Mouse (Mus musculus): ENCODE measurements around the gene Tcte2. TPM values are rescaled to one million over a fixed set of nuclear protein-coding genes. Genes with fewer than 3 reads are reported as not detected.

Tcte2 gene
- polyA plus RNA-seq, 1 experiment from 2014 or later: 3.9 TPM

DNA sequence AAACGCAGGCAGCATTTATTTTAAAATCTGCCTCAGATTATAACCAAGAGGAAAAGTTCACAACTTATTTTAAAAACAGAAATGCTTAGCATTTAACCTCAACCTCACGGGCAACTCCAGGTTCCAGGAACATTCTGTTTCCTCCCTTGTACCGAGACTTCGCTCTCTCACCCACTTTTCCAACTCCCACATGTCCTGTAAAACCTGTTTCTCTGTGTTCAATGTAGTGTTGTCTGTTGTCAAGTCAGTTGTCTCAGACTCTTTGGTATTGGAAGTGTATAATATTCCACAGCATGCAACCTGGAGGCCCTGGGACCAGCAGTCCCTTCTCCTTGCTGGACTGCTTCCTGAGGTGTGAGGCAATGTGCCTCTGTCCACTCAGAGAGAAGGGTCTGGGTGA, 47.5 kb downstream of the Tcte2 start:
- Histone ChIP-seq H3K4me3 (replicated peaks) (no peak overlapping the region), H3K27ac (no peak overlapping the region), H3K4me2 (replicated peaks) (no peak overlapping the region), H3K27me3 (replicated peaks) (no peaks in the 10 kb centered on the region), H3K9me3 (no peaks in the 10 kb centered on the region), H3K4me1 (replicated peaks) (no peaks in the 10 kb centered on the region), H3K36me3 (no peaks in the 10 kb centered on the region), H3K9ac (no peak overlapping the region)
- WGBS: 83% methylated on average over 4 of the region's 4 CpGs
- ATAC-seq: no peak

- Histone ChIP-seq H3K27me3 (replicated peaks) (no peaks in the 10 kb centered on the region), H3K4me3 (replicated peaks) (no peak overlapping the region), H3K4me2 (replicated peaks) (no peak overlapping the region), H3K9ac (no peak overlapping the region), H3K36me3 (no peaks in the 10 kb centered on the region), H3K4me1 (replicated peaks) (no peaks in the 10 kb centered on the region), H3K27ac (no peak overlapping the region), H3K9me3 (no peaks in the 10 kb centered on the region)
- no peak for ATAC-seq
- WGBS: 88% methylated on average over 3 of the region's 3 CpGs
These were observed 49.1 kb downstream of the Tcte2 start for GRCm38 (mm10) chr17:13712518-13712917.

DNA sequence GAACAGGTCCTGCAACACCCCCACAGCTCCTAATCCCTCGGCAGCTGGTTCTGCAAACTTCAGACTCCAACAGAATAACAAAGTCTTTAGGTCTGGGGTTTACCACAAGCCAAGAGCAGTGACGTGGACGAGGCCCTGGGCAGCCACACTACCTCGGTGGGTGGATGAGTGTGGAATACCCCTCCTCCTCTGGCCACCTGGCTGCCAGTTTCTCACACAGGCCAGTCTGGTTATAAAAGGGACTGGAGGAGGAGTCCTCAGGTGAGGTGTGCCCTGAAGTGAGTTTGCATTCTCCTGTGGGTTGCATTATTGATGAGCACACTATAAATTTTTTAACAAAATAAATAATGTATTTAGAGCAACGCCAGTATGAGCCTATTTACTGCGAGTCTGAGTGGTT, 49.5 kb downstream of the Tcte2 start:
- ATAC-seq: no peak
- Histone ChIP-seq H3K4me1 (replicated peaks) (no peaks in the 10 kb centered on the region), H3K4me3 (replicated peaks) (no peak overlapping the region), H3K27ac (no peak overlapping the region), H3K27me3 (replicated peaks) (no peaks in the 10 kb centered on the region), H3K36me3 (no peaks in the 10 kb centered on the region), H3K9me3 (no peaks in the 10 kb centered on the region), H3K9ac (no peak overlapping the region), H3K4me2 (replicated peaks) (no peak overlapping the region)
- 68% methylated on average over 6 of the region's 6 CpGs for WGBS

DNA sequence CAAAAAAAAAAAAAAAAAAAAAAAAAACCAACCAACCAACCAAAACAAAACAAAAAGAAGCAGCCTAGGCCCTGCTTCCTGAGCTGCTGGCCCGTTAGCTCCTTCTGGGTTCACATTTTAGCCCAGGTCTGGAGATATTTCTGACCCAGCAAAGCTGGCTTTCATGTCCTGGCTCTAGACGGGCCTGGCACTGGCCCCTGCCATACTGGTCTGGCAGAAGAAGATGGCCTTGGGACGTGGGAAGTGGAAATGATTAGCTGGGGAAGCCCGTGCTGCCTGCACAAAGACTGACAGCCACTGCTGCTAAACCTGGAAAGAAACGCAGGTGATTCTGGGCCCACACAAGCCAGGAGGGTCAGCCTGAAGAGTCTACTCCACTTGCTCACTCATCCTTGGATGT, 50.5 kb downstream of the Tcte2 start:
- H3K4me2 ChIP-seq (replicated peaks): no peak overlapping the region
- WGBS: 80% methylated on average over 5 of the region's 5 CpGs
- no peaks in the 10 kb centered on the region for H3K27me3 ChIP-seq (replicated peaks)
- no peak for ATAC-seq
- H3K4me1 ChIP-seq (replicated peaks): no peaks in the 10 kb centered on the region
- no peaks in the 10 kb centered on the region for H3K36me3 ChIP-seq
- no peak overlapping the region for H3K4me3 ChIP-seq (replicated peaks)
- H3K9me3 ChIP-seq: no peaks in the 10 kb centered on the region
- no peak overlapping the region for H3K27ac ChIP-seq
- no peak overlapping the region for H3K9ac ChIP-seq

- no peak for ATAC-seq
- 46% methylated on average over 4 of the region's 4 CpGs for WGBS
- Histone ChIP-seq H3K27me3 (replicated peaks) (no peaks in the 10 kb centered on the region), H3K4me3 (replicated peaks) (no peak overlapping the region), H3K4me1 (replicated peaks) (peaks cover 11% of the 10 kb centered on the region), H3K4me2 (replicated peaks) (no peak overlapping the region), H3K36me3 (no peaks in the 10 kb centered on the region), H3K27ac (no peak overlapping the region), H3K9ac (no peak overlapping the region), H3K9me3 (no peaks in the 10 kb centered on the region)
These were observed 56.1 kb downstream of the Tcte2 start for GRCm38 (mm10) chr17:13705481-13705921.

DNA sequence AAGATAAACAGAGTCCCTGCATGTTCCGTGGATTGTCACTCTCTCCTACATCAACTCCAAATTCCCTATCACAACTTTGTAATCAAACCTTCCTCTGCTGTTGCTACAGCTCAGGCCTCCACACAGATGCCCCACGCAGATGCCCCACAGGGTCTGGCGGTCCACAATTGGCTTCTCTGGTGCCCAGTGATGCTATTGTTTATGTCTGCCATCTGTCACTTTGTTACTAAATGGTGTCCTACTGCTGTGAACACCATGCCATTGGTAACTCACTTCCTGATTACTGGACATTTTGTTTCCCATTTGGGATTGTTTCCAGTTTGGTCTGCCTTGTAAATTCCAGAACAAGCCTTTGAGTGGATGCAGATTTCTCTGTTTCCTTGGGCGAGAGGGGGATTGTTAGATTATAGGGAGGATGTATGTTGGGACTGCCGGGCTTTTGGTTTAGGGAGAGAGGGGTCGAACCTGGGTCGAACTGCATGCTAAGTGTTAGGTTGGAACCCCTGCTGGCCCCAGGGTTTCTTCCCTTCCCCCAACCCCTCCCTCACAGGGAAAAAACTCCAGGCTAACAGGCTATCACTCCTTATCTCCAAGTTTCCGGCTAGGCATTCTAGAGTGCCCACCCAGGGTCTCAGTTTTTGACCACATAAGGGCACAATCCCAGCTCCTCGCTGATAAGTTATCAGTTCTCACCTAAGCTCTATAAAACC, 57.9 kb downstream of the Tcte2 start:
- ATAC-seq: no peak
- Histone ChIP-seq H3K36me3 (no peaks in the 10 kb centered on the region), H3K4me2 (replicated peaks) (no peak overlapping the region), H3K4me3 (replicated peaks) (no peak overlapping the region), H3K9me3 (no peaks in the 10 kb centered on the region), H3K9ac (no peak overlapping the region), H3K4me1 (replicated peaks) (peaks cover 21% of the 10 kb centered on the region), H3K27me3 (replicated peaks) (no peaks in the 10 kb centered on the region), H3K27ac (no peak overlapping the region)
- WGBS: 30% methylated on average over 9 of the region's 9 CpGs

DNA sequence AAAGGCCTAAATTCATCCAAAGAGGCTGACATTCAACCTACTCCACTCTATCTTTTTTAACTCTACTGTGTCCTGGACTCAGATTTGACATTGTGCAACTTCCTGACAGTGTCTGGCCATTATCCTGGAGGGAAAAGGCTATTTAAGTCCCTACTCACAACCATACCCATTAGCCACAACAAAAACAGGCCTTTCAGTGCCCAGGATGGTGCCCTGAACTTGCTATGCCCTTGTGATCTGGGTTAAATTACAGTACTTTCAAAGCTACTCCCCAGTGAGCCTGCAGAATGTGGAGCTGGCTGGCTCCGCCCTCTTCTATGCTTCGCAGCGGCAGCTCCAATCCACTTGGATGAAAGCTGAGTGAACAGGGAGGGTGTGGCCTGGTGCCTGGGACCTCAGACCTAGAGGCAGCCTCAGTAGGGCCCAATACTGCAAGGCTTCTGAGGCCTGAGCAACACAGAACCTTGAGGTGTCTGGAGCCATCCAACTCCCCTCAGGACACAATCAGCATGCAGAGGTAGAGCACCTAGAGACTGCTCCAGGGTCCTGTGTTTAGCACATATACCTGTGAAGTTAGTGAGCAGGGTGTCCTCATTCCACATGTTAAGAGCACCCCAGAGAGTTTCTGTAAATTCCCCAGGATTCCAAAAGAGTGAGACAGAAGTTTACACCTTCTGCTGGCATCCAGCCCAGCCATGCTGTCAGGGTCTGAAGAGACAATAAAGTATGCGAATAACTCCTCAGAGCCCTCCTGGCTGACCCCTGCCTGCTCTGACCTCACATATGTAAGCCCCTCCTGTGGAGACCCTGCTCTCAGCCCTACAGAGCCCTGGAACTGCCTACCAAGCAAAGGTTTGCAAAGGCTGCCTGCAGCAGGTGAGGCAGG, 61.3 kb downstream of the Tcte2 start:
- H3K27me3 ChIP-seq (replicated peaks): no peaks in the 10 kb centered on the region
- peak; percentile 93 for ATAC-seq
- 15% methylated on average over 4 of the region's 4 CpGs for WGBS
- no peaks in the 10 kb centered on the region for H3K9me3 ChIP-seq
- H3K4me1 ChIP-seq (replicated peaks): peaks cover 16% of the 10 kb centered on the region
- H3K27ac ChIP-seq: peak overlapping the region; percentile 76
- H3K4me3 ChIP-seq (replicated peaks): no peak overlapping the region
- H3K4me2 ChIP-seq (replicated peaks): no peak overlapping the region
- no peaks in the 10 kb centered on the region for H3K36me3 ChIP-seq
- H3K9ac ChIP-seq: no peak overlapping the region

DNA sequence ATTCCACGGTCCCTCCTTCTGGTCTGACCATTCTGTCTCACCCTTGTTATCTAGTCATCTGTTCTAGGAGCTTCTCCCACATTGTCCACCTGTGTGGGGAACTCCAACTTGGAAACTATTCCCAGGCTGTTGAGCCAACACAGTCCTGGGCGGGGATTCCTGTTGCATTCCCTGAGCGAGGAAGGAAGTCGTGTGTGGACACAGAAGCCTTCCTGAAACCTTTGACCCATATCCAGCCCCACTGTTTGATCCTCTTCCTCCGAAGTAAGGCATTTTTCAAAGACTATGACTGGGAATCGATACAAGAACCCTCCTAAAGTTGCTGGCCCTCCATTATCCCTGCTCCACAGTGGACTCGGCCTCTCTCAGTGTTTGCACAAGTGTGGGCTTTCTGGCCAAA, 61.9 kb downstream of the Tcte2 start:
- Histone ChIP-seq H3K27ac (peak overlapping the region; percentile 76), H3K36me3 (no peaks in the 10 kb centered on the region), H3K9me3 (no peaks in the 10 kb centered on the region), H3K27me3 (replicated peaks) (no peaks in the 10 kb centered on the region), H3K4me2 (replicated peaks) (no peak overlapping the region), H3K9ac (no peak overlapping the region), H3K4me1 (replicated peaks) (peaks cover 16% of the 10 kb centered on the region), H3K4me3 (replicated peaks) (no peak overlapping the region)
- ATAC-seq: peak; percentile 41
- 47% methylated on average over 7 of the region's 7 CpGs for WGBS

DNA sequence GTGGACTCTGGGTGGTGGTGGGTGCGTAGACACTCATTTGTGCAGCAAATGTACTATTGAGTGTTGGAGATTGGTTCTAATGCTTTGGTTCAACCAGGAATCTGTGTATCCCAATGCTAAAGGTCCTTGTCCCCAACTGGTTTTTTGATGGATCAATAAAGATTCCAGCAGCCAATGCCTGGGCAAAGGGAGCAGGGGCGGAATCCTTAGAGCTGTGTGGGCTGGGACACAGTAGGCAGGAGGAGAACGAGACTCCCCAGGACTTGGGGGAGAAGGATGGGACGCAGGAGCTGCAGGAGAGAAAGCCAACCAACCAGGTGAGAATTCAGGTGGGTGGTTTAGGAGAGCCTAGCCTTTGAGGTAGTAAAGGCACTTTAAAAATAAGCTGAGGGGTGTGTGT, 63.4 kb downstream of the Tcte2 start:
- no peak overlapping the region for H3K4me3 ChIP-seq (replicated peaks)
- H3K4me1 ChIP-seq (replicated peaks): peaks cover 16% of the 10 kb centered on the region
- H3K36me3 ChIP-seq: no peaks in the 10 kb centered on the region
- H3K27me3 ChIP-seq (replicated peaks): no peaks in the 10 kb centered on the region
- no peak for ATAC-seq
- 82% methylated on average over 4 of the region's 4 CpGs for WGBS
- H3K9ac ChIP-seq: no peak overlapping the region
- H3K9me3 ChIP-seq: no peaks in the 10 kb centered on the region
- H3K27ac ChIP-seq: no peak overlapping the region
- H3K4me2 ChIP-seq (replicated peaks): no peak overlapping the region

DNA sequence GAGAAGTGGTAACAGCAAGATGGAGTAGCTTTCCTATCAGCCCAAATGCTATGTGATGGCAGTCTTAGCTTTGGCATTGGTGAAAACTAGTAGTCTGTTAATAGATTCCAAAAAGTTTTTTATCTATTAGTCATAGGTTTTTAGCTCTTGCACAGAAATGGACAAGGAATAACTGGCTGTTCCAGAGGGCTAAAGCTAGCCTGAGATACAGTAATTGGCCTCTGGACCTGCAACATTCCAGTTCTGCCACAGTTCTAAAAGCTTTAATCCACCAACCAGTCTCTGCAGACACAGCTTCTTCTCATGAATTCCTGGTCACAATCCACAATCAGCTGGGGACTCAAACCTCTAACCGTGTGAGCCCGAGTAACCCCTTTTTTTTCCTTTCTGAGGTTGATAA, 64.0 kb downstream of the Tcte2 start:
- Histone ChIP-seq H3K9ac (no peak overlapping the region), H3K4me3 (replicated peaks) (no peak overlapping the region), H3K9me3 (no peaks in the 10 kb centered on the region), H3K27ac (no peak overlapping the region), H3K4me1 (replicated peaks) (peaks cover 16% of the 10 kb centered on the region), H3K4me2 (replicated peaks) (no peak overlapping the region), H3K27me3 (replicated peaks) (no peaks in the 10 kb centered on the region), H3K36me3 (no peaks in the 10 kb centered on the region)
- WGBS: 56% methylated on average over 2 of the region's 2 CpGs
- ATAC-seq: no peak

DNA sequence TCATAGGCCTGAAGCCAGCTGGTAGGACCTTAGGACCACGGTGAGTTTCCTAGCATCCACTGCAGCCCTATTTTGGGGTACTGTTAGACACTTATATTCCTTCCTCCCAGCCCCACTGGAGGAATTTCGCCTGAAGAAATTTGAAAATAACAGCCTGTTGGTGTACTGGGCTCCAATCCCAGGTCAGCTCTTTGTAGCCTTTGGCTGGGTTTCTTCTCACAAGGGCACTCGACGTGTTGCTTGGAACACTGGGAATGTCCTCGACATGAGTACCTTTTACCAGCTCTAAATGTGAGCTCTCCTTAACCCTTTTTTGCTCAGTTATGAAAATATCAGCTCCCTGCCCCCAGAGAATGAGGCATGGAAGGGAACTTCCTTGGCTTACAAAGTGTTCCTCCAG, 65.7 kb downstream of the Tcte2 start:
- 80% methylated on average over 5 of the region's 5 CpGs for WGBS
- Histone ChIP-seq H3K9me3 (no peaks in the 10 kb centered on the region), H3K27me3 (replicated peaks) (no peaks in the 10 kb centered on the region), H3K4me3 (replicated peaks) (no peak overlapping the region), H3K4me2 (replicated peaks) (no peak overlapping the region), H3K27ac (no peak overlapping the region), H3K9ac (no peak overlapping the region), H3K36me3 (no peaks in the 10 kb centered on the region), H3K4me1 (replicated peaks) (peaks cover 14% of the 10 kb centered on the region)
- ATAC-seq: no peak

DNA sequence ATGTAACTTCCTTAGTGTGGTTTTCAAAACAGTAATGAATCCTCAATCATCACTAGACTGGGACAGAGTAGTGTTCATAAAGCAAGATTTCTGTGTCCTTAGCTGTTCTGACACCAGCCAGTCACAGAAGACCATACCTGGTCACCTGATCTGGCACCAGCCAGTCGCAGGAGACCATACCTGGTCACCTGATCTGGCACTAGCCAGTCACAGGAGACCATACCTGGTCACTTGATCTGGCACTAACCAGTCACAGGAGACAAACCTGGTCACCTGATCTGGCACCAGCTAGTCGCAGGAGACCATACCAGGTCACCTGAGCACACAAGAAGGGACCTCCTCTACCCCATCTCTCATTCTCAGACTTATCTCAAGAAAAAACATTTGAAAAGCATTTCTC, 66.4 kb downstream of the Tcte2 start:
- Histone ChIP-seq H3K9ac (no peak overlapping the region), H3K4me2 (replicated peaks) (no peak overlapping the region), H3K27me3 (replicated peaks) (no peaks in the 10 kb centered on the region), H3K4me3 (replicated peaks) (no peak overlapping the region), H3K9me3 (no peaks in the 10 kb centered on the region), H3K4me1 (replicated peaks) (peaks cover 7% of the 10 kb centered on the region), H3K36me3 (no peaks in the 10 kb centered on the region), H3K27ac (no peak overlapping the region)
- WGBS: 86% methylated on average over 2 of the region's 2 CpGs
- no peak for ATAC-seq

DNA sequence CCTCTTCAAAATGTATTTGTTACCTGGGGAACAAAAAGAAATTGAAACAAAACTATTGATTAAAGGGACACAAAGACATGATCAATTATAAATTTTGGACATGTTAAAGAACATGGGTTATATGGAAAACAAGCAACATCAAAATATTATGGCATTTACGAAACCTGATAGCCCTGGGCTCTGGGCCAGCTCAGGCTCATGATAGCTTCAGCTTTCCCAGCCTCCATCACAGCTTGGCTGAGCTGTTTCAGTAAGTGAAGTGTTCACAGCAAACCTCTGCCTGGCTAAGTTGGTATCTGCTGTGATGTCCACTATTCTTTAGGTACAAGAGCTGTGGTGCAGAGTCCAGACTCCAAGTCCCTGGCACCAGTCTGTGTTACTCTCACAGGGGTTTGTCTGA, 67.4 kb downstream of the Tcte2 start:
- Histone ChIP-seq H3K27me3 (replicated peaks) (no peaks in the 10 kb centered on the region), H3K4me1 (replicated peaks) (no peaks in the 10 kb centered on the region), H3K4me2 (replicated peaks) (no peak overlapping the region), H3K9ac (no peak overlapping the region), H3K27ac (no peak overlapping the region), H3K36me3 (no peaks in the 10 kb centered on the region), H3K9me3 (no peaks in the 10 kb centered on the region), H3K4me3 (replicated peaks) (no peak overlapping the region)
- ATAC-seq: no peak
- WGBS: 82% methylated on average over 1 of the region's 1 CpGs
